Comparison of ENCODE assay signal across 13 mouse cellular contexts in the genomic region with DNA sequence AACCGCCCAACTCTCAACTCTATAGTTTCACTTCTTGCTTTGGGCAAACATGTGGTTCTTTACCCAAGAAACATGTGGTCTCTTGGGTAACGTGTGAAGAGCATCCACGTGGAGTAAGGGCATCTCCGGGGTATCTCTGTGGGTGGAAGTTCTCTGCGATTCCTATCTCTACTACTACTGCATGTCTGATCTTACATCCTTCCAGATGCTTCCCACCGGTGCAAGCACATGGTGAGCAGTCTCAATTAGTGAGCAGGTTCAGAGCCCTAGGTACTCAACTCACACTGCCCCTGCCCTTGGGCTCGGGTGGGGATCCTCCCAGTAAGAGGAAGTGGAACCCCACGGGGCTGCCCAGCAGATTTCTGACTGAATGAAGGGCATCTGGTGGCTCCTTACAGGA. TPM values are rescaled to one million over a fixed set of nuclear protein-coding genes. Genes with fewer than 3 reads are reported as not detected.
DNase-seq lines count a peak whose midpoint lies in the region; ATAC-seq lines count a peak whose summit lies in the region.
"Had no signal": no experiment of that assay in that cellular context is flagged by ENCODE, and none has a peak within 500 bp of the region (broad histone marks: within the 10 kb centered on the region; RNA-seq: fewer than 3 reads in every experiment).

No protein-coding gene starts in this region.

- H3K36me3 ChIP-seq in heart, embryonic 15.5 days = no peaks in the 10 kb centered on the region
- H3K36me3 ChIP-seq in midbrain, embryonic 11.5 days (ENCODE audit: control insufficient read depth, insufficient read depth, low read length) = no peaks in the 10 kb centered on the region
- H3K36me3 ChIP-seq in midbrain, embryonic 16.5 days (ENCODE audit: control insufficient read depth, insufficient read depth, low read length) = no peaks in the 10 kb centered on the region
- no peaks in the 10 kb centered on the region for H3K36me3 ChIP-seq in embryonic facial prominence, embryonic 14.5 days (ENCODE audit: control insufficient read depth, insufficient read depth, low read length)

- no peak overlapping the region for H3K4me3 ChIP-seq in heart, embryonic 15.5 days
- H3K4me3 ChIP-seq in midbrain, embryonic 11.5 days (ENCODE audit: low read depth, low read length) = no peak overlapping the region
- no peak overlapping the region for H3K4me3 ChIP-seq in midbrain, embryonic 16.5 days (ENCODE audit: low read depth, low read length)
- 0 out of 2 replicates have a peak overlapping the region, but pooled peaks have one; percentile 15 for H3K4me3 ChIP-seq in embryonic facial prominence, embryonic 14.5 days (ENCODE audit: low read depth, low read length)
- H3K4me3 ChIP-seq: erythroblast, embryonic 14.5 days; layer of hippocampus, adult 2 months had no signal

- H3K4me1 ChIP-seq in heart, embryonic 15.5 days (replicated peaks) = 0 out of 2 replicates have a peak, but pooled peaks cover 4% of the 10 kb centered on the region
- no peaks in the 10 kb centered on the region for H3K4me1 ChIP-seq in midbrain, embryonic 11.5 days (ENCODE audit: control insufficient read depth, insufficient read depth, low read length)
- H3K4me1 ChIP-seq in midbrain, embryonic 16.5 days (ENCODE audit: control insufficient read depth, insufficient read depth, low read length) = no peaks in the 10 kb centered on the region
- peaks cover 4% of the 10 kb centered on the region; the same call in 1 of the 2 replicates for H3K4me1 ChIP-seq in embryonic facial prominence, embryonic 14.5 days (ENCODE audit: control insufficient read depth, insufficient read depth, low read length)

- DNase-seq in heart, adult 18-20 months = no peak
- DNase-seq in midbrain, embryonic 11.5 days (ENCODE audit: low spot score, missing footprints) = no peak
- no peak for DNase-seq in embryonic facial prominence, embryonic 14.5 days (ENCODE audit: low spot score)
- DNase-seq in adrenal gland, adult (ENCODE audit: inconsistent age in 2 of 2, low spot score in 1 of 2) = no peak
- DNase-seq: cerebellum, postnatal 10 days; gastrocnemius, postnatal 10 days; kidney, adult 11 months had no signal

- peak overlapping the region; percentile 45; the same call in 1 of the 2 replicates for H3K4me2 ChIP-seq in heart, embryonic 15.5 days
- H3K4me2 ChIP-seq in midbrain, embryonic 11.5 days = no peak overlapping the region
- no peak overlapping the region for H3K4me2 ChIP-seq in midbrain, embryonic 16.5 days (ENCODE audit: low read length)
- H3K4me2 ChIP-seq in embryonic facial prominence, embryonic 14.5 days (ENCODE audit: low read depth, low read length) = 0 out of 2 replicates have a peak overlapping the region, but pooled peaks have one; percentile 36

- no peak overlapping the region for H3K9ac ChIP-seq in heart, embryonic 15.5 days
- no peak overlapping the region for H3K9ac ChIP-seq in midbrain, embryonic 11.5 days (ENCODE audit: low read length)
- H3K9ac ChIP-seq in midbrain, embryonic 16.5 days (ENCODE audit: low read depth, low read length) = no peak overlapping the region
- no peak overlapping the region for H3K9ac ChIP-seq in embryonic facial prominence, embryonic 14.5 days (ENCODE audit: low read depth, low read length)

- H3K27ac ChIP-seq in heart, embryonic 15.5 days = no peak overlapping the region
- H3K27ac ChIP-seq in midbrain, embryonic 11.5 days (ENCODE audit: low read depth, low read length) = no peak overlapping the region
- no peak overlapping the region for H3K27ac ChIP-seq in midbrain, embryonic 16.5 days (ENCODE audit: low read length)
- no peak overlapping the region for H3K27ac ChIP-seq in embryonic facial prominence, embryonic 14.5 days (replicated peaks; ENCODE audit: low read depth, low read length)
- H3K27ac ChIP-seq: layer of hippocampus, adult 2 months; macrophage had no signal

- WGBS in heart, embryonic 15.5 days = 86% methylated on average over 8 of the region's 8 CpGs
- 92% methylated on average over 8 of the region's 8 CpGs for WGBS in midbrain, embryonic 11.5 days
- 91% methylated on average over 8 of the region's 8 CpGs for WGBS in midbrain, embryonic 16.5 days
- 81% methylated on average over 8 of the region's 8 CpGs for WGBS in embryonic facial prominence, embryonic 14.5 days

- ATAC-seq in heart, embryonic 15.5 days (replicated peaks; ENCODE audit: insufficient number of reproducible peaks, insufficient read depth, low FRiP score, low read depth) = no peak
- 0 out of 2 replicates have a peak, but pooled peaks have one; percentile 10 for ATAC-seq in midbrain, embryonic 11.5 days (ENCODE audit: low FRiP score)
- no peak for ATAC-seq in midbrain, embryonic 16.5 days
- no peak for ATAC-seq in embryonic facial prominence, embryonic 14.5 days (ENCODE audit: low read depth)
- peak; percentile 72 for ATAC-seq in megakaryocyte progenitor cell, adult 5-6 weeks (replicated peaks; ENCODE audit: poor library complexity)

- H3K27me3 ChIP-seq in heart, embryonic 15.5 days = no peaks in the 10 kb centered on the region
- H3K27me3 ChIP-seq in midbrain, embryonic 11.5 days (ENCODE audit: control insufficient read depth, insufficient read depth, low read length) = no peaks in the 10 kb centered on the region
- no peaks in the 10 kb centered on the region for H3K27me3 ChIP-seq in midbrain, embryonic 16.5 days (ENCODE audit: control insufficient read depth, insufficient read depth, low read depth, low read length)
- H3K27me3 ChIP-seq in embryonic facial prominence, embryonic 14.5 days (replicated peaks; ENCODE audit: control insufficient read depth, insufficient read depth, low read length) = no peaks in the 10 kb centered on the region

- H3K9me3 ChIP-seq in heart, embryonic 15.5 days (replicated peaks) = no peaks in the 10 kb centered on the region
- no peaks in the 10 kb centered on the region for H3K9me3 ChIP-seq in midbrain, embryonic 11.5 days (ENCODE audit: control insufficient read depth, low read length)
- H3K9me3 ChIP-seq in midbrain, embryonic 16.5 days (replicated peaks; ENCODE audit: control insufficient read depth, low read length, poor library complexity, severe bottlenecking) = no peaks in the 10 kb centered on the region
- H3K9me3 ChIP-seq in embryonic facial prominence, embryonic 14.5 days (ENCODE audit: control insufficient read depth, low read length) = no peaks in the 10 kb centered on the region

RNA-seq across cellular contexts. Expression of gene Gm9833, which starts 0.4 kb away (rescaled TPM):
- 2.2 and 2.6 TPM in 2 replicates for polyA plus RNA-seq in heart, embryonic 15.5 days (2015; fragmentation: Nextera tagmentation; extraction: Ambion mirVana)
- total RNA-seq in heart, adult 18-20 months (2021) = under 1 TPM; 0.50 to 0.67 TPM
- polyA plus RNA-seq in midbrain, embryonic 11.5 days (2014; fragmentation: Nextera tagmentation; extraction: Ambion mirVana) = 8.5 and 11.5 TPM in 2 replicates
- 6.7 and 8.3 TPM in 2 replicates for polyA plus RNA-seq in midbrain, embryonic 16.5 days (2015; fragmentation: Nextera tagmentation; extraction: Ambion mirVana)
- polyA plus RNA-seq in embryonic facial prominence, embryonic 14.5 days (2014; fragmentation: Nextera tagmentation; extraction: Ambion mirVana) = 3.7 and 3.8 TPM in 2 replicates
- 0.73 and 1.4 TPM in 2 replicates for total RNA-seq in megakaryocyte progenitor cell, adult 5-6 weeks (2015)
- total RNA-seq in megakaryocyte progenitor cell, adult 5-6 weeks (2017) = 3.6 and 4.9 TPM in 2 replicates

Comparison
In these comparisons a context has a peak if more than half of its experiments do, and no peak if none do; other contexts are left out.
1. ATAC-seq: peak in midbrain, embryonic 11.5 days (single experiment) and megakaryocyte progenitor cell, adult 5-6 weeks (single experiment); none in heart, embryonic 15.5 days (single experiment), midbrain, embryonic 16.5 days (single experiment) and embryonic facial prominence, embryonic 14.5 days (single experiment).
2. H3K4me2 ChIP-seq: peak in heart, embryonic 15.5 days (single experiment) and embryonic facial prominence, embryonic 14.5 days (single experiment); none in midbrain, embryonic 11.5 days (single experiment) and midbrain, embryonic 16.5 days (single experiment).